Mouse (Mus musculus): ENCODE results near the gene Rad23a. TPM values are rescaled to one million over a fixed set of nuclear protein-coding genes. Genes with fewer than 3 reads are reported as not detected.
A peak's percentile ranks its signal among the peaks of the same experiment; 100 is the strongest.

The Rad23a gene
- 31.6 to 37.2 TPM (median 34.2 TPM) in 3 replicates for total RNA-seq (2017)

GRCm38 (mm10) chr8:84840248-84840999 is at the start of gene Rad23a:
TSS of gene Rad23a (minus strand) at chr8:84840665.
- peak; percentile 92 for ATAC-seq (replicated peaks; ENCODE audit: insufficient number of reproducible peaks, low FRiP score, low TSS enrichment, poor library complexity, severe bottlenecking)

GRCm38 (mm10) chr8:84889141-84889540 is 48.7 kb upstream of the Rad23a start:
- no peak for ATAC-seq (replicated peaks; ENCODE audit: insufficient number of reproducible peaks, low FRiP score, low TSS enrichment, poor library complexity, severe bottlenecking)

DNA sequence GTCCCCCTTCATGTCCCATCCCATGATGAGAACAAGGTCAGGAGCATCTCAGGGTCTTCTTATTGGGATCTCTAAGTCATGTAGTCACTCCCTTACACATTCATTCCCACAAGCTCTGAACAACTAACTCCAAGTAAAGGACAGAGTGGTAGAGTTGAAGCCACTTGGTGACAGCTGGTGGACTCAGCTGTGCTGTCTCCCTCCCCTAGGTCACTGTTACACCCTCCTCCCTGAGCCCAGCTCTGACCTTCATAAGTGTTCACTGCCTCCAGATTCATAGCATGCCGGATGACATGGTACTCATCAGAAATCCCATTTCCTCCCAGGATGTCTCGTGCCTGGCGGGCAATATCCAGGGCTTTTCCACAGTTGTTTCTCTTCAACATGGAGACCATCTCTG is 47.8 kb upstream of the Rad23a start:
- no peak for ATAC-seq (replicated peaks; ENCODE audit: insufficient number of reproducible peaks, low FRiP score, low TSS enrichment, poor library complexity, severe bottlenecking)

DNA sequence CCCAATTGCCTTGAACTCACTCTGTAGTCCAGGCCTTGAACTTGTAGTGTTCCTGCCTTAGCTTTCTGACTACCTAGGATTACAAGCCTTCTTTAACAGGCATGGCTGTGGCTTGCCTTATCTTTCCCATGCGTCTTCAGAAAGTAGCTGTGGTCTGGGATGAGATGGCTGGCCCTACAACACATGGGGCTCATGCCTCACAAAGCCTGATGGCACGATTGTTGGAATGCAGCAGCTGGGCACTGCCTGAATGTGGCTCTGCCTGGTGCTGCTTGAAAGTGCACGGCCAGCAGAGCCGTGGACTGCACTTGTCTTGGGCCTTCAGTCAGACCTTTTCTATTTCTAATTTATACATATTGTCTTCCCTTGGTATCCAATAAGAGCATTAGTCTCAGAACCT is 44.3 kb upstream of the Rad23a start:
- no peak for ATAC-seq (replicated peaks; ENCODE audit: insufficient number of reproducible peaks, low FRiP score, low TSS enrichment, poor library complexity, severe bottlenecking)

DNA sequence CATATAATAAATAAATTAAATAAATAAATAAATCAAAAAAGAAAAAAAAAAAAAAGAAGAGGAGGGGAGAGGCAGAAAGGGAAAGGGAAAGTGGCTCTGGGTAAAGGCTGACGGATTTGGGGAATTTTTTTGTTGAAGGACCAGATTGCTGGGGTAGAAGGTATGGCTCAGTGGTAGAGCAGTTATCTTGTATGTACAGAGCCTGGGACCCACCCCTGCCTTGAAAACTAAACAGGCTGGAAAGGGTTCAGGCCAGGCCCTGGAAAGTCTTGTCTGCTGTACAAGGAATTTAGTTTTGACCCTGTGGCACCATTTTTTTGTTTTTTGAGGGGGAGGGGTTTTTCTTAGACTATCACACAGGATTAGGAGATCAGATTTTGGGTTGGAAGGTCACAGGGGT is 38.5 kb upstream of the Rad23a start:
- no peak for ATAC-seq (replicated peaks; ENCODE audit: insufficient number of reproducible peaks, low FRiP score, low TSS enrichment, poor library complexity, severe bottlenecking)

GRCm38 (mm10) chr8:84877297-84878035 is 37.0 kb upstream of the Rad23a start:
- ATAC-seq (replicated peaks; ENCODE audit: insufficient number of reproducible peaks, low FRiP score, low TSS enrichment, poor library complexity, severe bottlenecking): no peak

DNA sequence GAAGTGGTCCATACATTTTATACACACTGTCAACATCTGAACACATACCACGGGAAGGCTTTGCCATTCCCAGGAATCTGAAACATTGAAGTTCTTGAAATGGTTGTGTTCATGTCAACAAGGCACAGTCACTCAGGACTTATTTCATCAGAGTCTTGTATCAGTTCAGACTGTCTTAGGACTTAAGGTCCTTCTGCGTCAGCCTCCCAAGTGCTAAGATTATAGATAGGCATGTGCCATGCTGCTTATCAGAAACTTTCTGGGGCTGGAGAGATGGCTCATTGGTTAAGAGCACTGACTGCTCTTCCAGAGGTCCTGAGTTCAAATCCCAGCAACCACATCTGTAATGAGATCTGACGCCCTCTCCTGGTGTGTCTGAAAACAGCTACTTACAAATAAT is 33.9 kb upstream of the Rad23a start:
- no peak for ATAC-seq (replicated peaks; ENCODE audit: insufficient number of reproducible peaks, low FRiP score, low TSS enrichment, poor library complexity, severe bottlenecking)

DNA sequence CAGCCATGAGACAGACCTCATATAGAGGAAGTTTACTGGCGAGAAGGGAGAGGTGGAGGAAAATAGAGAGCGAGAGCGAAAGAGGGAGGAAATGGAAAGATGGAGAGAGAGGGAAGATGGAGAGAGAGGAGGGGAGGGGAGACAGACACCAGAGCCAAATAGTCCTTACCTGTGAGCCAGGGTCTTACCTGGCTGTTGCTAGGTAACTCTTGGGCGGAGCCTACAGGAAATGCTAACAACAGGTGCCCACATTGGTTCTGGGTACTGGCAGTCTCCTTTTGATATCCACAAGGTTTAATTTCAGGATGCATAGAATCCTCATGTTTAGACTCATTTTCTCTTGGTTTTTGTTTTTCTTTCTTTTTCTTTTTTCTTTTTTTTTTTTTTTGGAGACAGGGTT is 32.6 kb upstream of the Rad23a start:
- ATAC-seq (replicated peaks; ENCODE audit: insufficient number of reproducible peaks, low FRiP score, low TSS enrichment, poor library complexity, severe bottlenecking): no peak

DNA sequence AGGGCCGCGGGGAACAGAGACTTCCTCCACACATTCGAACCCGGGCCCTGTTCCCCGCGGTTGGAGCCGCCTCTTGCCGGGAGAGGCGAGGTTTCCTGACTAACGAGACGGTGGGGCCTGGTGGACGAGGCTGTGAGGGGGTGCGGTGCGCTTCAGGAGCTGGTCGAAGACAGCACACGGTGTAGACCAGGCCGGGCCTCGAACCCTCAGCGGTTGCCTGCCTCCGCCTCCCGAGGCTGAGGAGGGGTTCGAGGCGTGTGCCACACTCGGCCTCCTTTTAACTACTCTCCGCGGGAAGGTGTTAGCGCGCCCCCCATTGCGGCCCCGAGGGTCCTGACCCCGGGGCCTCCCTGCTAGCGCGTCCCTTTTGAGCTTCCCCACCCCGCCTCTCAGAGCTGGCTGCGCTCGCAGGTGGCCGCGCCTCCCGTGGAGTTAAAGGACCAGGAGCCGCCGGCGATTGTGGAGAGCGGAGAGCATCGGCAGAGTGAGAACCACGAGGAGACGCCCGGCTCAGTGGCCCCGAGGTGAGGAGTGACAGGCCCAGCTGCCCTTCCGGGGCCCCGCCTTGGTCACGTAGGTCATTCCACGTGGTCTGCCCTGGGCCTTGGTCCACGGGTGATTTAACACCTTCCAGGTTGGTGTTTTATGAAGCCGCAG is 32.0 kb upstream of the Rad23a start:
- peak; percentile 30; the same call in 1 of the 2 replicates for ATAC-seq (replicated peaks; ENCODE audit: insufficient number of reproducible peaks, low FRiP score, low TSS enrichment, poor library complexity, severe bottlenecking)

DNA sequence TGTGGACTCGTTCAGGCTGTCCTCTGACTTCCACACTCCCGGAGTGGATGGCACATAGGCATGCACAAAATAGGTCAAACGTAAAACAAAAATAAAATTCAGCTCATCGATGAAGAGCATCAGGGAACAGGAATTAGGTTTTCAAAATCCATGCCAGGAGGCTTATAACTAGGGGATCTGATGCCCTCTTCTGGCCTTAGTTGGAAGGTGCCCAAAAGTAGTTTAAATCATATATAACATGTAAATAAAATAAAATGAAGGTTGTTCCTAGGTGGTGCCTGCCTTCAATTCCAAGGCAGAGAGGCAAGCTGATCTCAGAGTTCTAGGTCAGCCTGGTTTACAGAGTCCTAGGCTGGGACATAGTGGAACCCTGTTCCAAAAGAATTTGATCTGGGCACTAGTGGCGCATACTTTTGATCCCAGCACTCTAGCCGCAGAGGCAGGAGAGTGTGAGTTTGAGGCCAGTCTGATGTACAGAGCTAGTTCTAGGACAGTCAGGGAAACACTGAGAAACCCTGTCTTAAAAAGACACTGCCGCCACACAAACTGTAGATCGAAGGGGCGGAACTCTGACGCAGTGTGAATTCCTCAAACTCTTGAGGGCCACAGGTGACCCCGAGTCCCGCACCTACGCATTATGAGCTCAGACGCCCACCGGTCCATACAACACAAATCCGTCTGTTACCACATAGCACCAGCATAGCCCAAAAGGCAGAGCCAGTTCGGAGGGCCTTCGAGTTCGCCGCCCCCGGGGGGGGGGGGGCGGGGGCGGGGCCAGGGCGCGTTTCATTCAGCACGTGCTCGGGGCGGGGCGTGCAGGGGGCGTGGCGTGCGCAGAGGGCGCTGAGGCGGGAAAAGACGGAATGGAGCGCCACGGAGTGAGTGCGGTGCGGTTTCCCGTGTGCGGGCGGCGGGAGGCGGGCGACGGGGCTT is 31.2 kb upstream of the Rad23a start, which contains the start of gene Syce2:
Gene Syce2, plus strand, starts transcription at position 736 of the 933 bp plus-strand sequence.
- ATAC-seq (replicated peaks; ENCODE audit: insufficient number of reproducible peaks, low FRiP score, low TSS enrichment, poor library complexity, severe bottlenecking): peak; percentile 62

DNA sequence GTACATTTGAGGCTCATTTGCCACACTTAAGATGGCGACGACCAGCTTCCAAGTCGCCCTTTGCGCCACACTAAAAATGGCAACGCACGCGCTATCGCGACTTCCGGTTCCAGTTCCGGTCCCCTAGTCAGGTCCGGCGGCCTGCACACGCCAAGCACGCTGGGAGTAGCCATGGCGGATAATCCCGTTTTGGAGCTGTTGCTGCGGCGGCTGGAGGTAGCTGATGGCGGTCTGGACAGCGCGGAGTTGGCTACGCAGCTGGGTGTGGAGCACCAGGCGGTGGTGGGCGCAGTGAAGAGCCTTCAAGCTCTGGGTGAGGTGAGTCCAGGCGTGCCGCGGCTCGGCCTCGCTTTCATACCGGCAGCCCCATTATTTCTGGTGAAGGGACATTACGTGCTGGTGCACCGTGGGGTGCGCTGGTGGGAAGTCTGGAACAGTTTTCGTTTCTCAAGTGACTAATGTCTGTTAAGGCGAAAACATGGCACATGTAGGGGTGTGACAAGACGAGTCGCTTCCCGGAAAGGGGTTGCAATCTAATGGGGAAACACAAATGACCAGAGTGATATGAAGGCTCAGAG is 16.5 kb upstream of the Rad23a start, which contains the start of gene Farsa:
Gene Farsa, plus strand, starts transcription at position 126 of the 578 bp plus-strand sequence.
- peak; percentile 98 for ATAC-seq (replicated peaks; ENCODE audit: insufficient number of reproducible peaks, low FRiP score, low TSS enrichment, poor library complexity, severe bottlenecking)

DNA sequence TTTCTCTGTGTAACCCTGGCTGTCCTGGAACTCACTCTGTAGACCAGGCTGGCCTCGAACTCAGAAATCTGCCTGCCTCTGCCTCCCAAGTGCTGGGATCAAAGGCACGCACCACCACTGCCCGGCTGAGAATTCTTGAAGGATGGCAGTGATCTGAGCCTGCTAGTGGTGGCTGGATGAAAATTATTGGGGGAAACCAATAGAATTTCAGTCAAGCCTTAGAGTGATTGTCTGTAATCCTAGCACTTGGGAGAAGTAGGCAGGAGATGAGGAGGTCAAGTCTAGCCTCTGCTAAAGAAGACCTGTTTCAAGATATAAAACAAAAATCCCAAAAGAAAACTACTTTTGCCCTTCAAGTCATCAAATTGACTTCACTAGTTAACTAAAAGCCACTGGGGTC is 16.0 kb upstream of the Rad23a start:
- no peak for ATAC-seq (replicated peaks; ENCODE audit: insufficient number of reproducible peaks, low FRiP score, low TSS enrichment, poor library complexity, severe bottlenecking)

- no peak for ATAC-seq (replicated peaks; ENCODE audit: insufficient number of reproducible peaks, low FRiP score, low TSS enrichment, poor library complexity, severe bottlenecking)
Observed at GRCm38 (mm10) chr8:84847684-84848435, 7.4 kb upstream of the Rad23a start.

DNA sequence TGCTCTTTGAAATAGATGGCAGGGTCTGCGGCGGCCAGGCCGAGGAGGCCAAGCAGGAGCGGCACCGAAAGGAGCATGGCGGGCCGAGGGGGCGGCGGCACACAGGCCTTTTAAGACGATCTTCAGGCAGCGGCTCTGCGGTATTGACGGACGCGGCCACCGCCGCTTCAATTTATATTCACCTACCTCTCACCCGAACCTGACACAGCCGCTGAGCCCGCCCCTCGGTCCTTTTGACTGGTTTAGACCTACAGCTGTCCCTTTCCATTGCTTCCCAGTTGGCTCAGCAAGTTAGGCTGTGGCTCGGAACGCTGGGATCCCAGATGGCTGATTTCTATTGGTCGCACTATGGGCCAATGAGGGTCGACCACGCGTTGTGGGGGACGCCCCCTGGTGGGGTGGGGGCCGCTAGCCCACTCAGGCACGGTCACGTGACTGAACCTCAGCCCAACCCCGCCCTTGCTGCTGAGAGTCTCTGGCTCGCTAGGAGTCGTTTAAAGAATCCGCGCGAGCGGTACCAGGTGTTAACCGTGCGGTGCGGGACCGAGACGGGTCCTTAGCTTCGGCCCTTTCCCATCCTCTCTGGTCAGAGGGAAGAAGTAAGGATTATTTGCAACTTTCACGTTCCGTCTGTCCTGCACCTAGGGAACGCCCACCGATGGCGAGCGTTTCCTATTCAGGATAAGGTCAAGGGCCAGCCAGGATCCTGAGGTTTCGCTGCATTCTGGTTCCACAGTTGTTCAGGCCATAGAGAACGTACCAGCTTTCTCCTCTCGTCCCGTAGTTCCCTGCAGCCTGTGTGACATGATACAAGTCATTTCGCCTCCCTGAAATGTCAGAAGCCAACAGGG is 6.5 kb upstream of the Rad23a start, which contains the start of gene Calr:
Gene Calr, minus strand, starts transcription at position 213 of the 851 bp plus-strand sequence.
- peak; percentile 97 for ATAC-seq (replicated peaks; ENCODE audit: insufficient number of reproducible peaks, low FRiP score, low TSS enrichment, poor library complexity, severe bottlenecking)

DNA sequence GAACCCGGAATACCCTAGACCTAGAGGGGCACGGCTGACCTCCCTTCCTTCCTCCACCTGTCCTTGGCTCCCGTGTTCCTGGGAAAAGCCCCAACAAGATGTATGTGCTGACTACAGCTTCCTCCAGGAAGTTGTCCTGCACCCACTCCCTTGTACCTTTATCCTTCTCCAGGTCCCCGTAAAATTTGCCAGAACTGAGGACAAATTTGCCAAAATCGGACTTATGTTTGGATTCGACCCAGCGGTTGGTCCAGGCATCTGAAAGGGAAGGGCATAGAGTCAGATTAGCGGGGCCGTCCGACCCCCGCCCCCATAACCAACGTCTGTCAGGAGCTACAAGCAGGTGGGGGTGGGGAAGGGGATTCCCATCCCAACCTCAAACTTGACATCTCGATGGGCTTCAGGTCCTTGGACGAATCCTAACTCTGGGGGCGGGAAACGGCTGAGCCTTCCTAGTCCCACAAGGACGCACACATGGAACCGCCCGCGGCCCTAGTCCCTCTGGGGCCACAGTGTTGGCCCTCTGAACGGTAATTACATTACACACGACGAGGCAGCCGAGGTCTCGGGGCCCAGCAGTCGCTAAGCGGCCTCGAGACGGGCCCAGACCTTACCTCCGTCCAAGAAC is 5.7 kb upstream of the Rad23a start:
- ATAC-seq (replicated peaks; ENCODE audit: insufficient number of reproducible peaks, low FRiP score, low TSS enrichment, poor library complexity, severe bottlenecking): no peak

All from monocyte, adult 5-6 weeks (primary cell).